ENCODE assay signal across 15 mouse cellular contexts in the genomic region with DNA sequence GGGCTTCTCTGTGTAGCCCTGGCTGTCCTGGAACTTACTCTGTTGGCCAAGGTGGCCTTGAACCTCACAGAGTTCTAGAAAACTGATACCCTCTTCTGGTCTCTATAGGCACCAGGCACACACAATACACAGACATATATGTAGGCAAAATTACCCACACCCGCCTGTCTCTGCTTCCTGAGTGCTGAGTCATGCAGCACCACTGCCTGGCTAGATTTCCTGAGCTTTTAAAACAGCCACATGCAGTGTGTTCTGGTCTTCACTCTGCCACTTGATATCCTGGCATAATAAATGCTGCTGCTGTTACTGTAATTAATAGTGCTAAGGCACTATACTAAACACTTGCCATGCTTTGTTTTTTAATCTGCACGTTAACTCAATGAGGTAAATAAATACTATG. TPM values are rescaled to one million over a fixed set of nuclear protein-coding genes. Genes with fewer than 3 reads are reported as not detected.
A peak's percentile ranks its signal among the peaks of the same experiment; 100 is the strongest.
DNase-seq lines count a peak whose midpoint lies in the region; ATAC-seq and TF ChIP-seq lines count a peak whose summit lies in the region.
"Had no signal": no experiment of that assay in that cellular context is flagged by ENCODE, and none has a peak within 500 bp of the region (broad histone marks: within the 10 kb centered on the region; RNA-seq: fewer than 3 reads in every experiment).

No protein-coding gene starts in this region.

- DNase-seq in lung, embryonic 14.5 days: peak; percentile 32
- no peak for DNase-seq in lung, postnatal 25 days (ENCODE audit: low spot score)
- DNase-seq in c-Kit-negative CD71-positive TER-119-positive erythroid progenitor cells, embryonic 14.5 days (ENCODE audit: low read depth, low spot score): peak; percentile 52
- DNase-seq in thymus, postnatal 4 days: peak; percentile 26
- DNase-seq in frontal cortex, postnatal 14 days (ENCODE audit: low spot score in 2 of 2): no peak
- DNase-seq in frontal cortex, adult 2 months (ENCODE audit: extremely low spot score in 1 of 2, low spot score in 1 of 2): no peak
- DNase-seq in ovary, postnatal 14 days (ENCODE audit: low spot score): no peak
- DNase-seq: adrenal gland, postnatal 25 days; cerebellum, adult 9-11 months; lung, postnatal 4 days had no signal

- H3K27me3 ChIP-seq in lung, embryonic 14.5 days (ENCODE audit: insufficient read depth, low read length): no peaks in the 10 kb centered on the region
- H3K27me3 ChIP-seq in liver, embryonic 15.5 days: no peaks in the 10 kb centered on the region
- H3K27me3 ChIP-seq: heart, embryonic 15.5 days; Patski had no signal

- H3K4me2 ChIP-seq in lung, embryonic 14.5 days: no peak overlapping the region
- no peak overlapping the region for H3K4me2 ChIP-seq in liver, embryonic 15.5 days
- H3K4me2 ChIP-seq: heart, embryonic 15.5 days had no signal

- no peaks in the 10 kb centered on the region for H3K36me3 ChIP-seq in lung, embryonic 14.5 days (ENCODE audit: insufficient read depth)
- no peaks in the 10 kb centered on the region for H3K36me3 ChIP-seq in liver, embryonic 15.5 days (replicated peaks)
- H3K36me3 ChIP-seq: heart, embryonic 15.5 days had no signal

- no peaks in the 10 kb centered on the region for H3K9me3 ChIP-seq in lung, embryonic 14.5 days (ENCODE audit: low read depth, low read length)
- H3K9me3 ChIP-seq in liver, embryonic 15.5 days (replicated peaks): no peaks in the 10 kb centered on the region
- H3K9me3 ChIP-seq: heart, embryonic 15.5 days had no signal

- ATAC-seq in lung, embryonic 14.5 days (ENCODE audit: insufficient read depth): no peak
- ATAC-seq in liver, embryonic 15.5 days (ENCODE audit: insufficient read depth): no peak
- ATAC-seq: hindbrain, embryonic 16.5 days; Patski had no signal

- H3K27ac ChIP-seq in lung, embryonic 14.5 days (ENCODE audit: low read depth): no peak overlapping the region
- peak overlapping the region; percentile 61; the same call in 1 of the 2 replicates for H3K27ac ChIP-seq in liver, embryonic 15.5 days (replicated peaks)
- H3K27ac ChIP-seq: heart, embryonic 15.5 days; layer of hippocampus, adult 2 months had no signal

- no peak for TF ChIP-seq CTCF in lung, embryonic 14.5 days (IDR thresholded peaks at IDR 0.05; ENCODE audit: low read depth)

- peaks cover 16% of the 10 kb centered on the region for H3K4me1 ChIP-seq in lung, embryonic 14.5 days (ENCODE audit: insufficient read depth)
- H3K4me1 ChIP-seq in liver, embryonic 15.5 days (replicated peaks): peaks cover 59% of the 10 kb centered on the region

- H3K9ac ChIP-seq in lung, embryonic 14.5 days: no peak overlapping the region
- H3K9ac ChIP-seq in liver, embryonic 15.5 days: no peak overlapping the region
- H3K9ac ChIP-seq: heart, embryonic 15.5 days had no signal

- 42% methylated on average over 2 of the region's 2 CpGs for WGBS in lung, embryonic 14.5 days
- WGBS in liver, embryonic 15.5 days (ENCODE audit: insufficient replicate concordance): 23% methylated on average over 2 of the region's 2 CpGs

- H3K4me3 ChIP-seq in lung, embryonic 14.5 days (ENCODE audit: low read depth, low read length): no peak overlapping the region
- no peak overlapping the region for H3K4me3 ChIP-seq in liver, embryonic 15.5 days (replicated peaks)
- H3K4me3 ChIP-seq: heart, embryonic 15.5 days; layer of hippocampus, adult 2 months had no signal

RNA-seq across cellular contexts. Expression of a gene that starts 31.7 kb away (rescaled TPM):
- 109 TPM in 2 replicates for polyA plus RNA-seq in lung, embryonic 14.5 days (2014; fragmentation: Nextera tagmentation; extraction: Ambion mirVana)
- 30.1 and 33.6 TPM in 2 replicates for polyA plus RNA-seq in liver, embryonic 15.5 days (2015; fragmentation: Nextera tagmentation; extraction: Ambion mirVana)
- 65.6 and 68.8 TPM in 2 replicates for polyA plus RNA-seq in frontal cortex, adult 2 months (2012; rRNA removed)

RNA-seq across cellular contexts. Expression of a gene that starts 31.9 kb away (rescaled TPM):
- 7.7 and 8.3 TPM in 2 replicates for polyA plus RNA-seq in lung, embryonic 14.5 days (2014; fragmentation: Nextera tagmentation; extraction: Ambion mirVana)
- 1.6 and 1.7 TPM in 2 replicates for polyA plus RNA-seq in liver, embryonic 15.5 days (2015; fragmentation: Nextera tagmentation; extraction: Ambion mirVana)
- 12.3 and 12.8 TPM in 2 replicates for polyA plus RNA-seq in frontal cortex, adult 2 months (2012; rRNA removed)

RNA-seq across cellular contexts. Expression of a gene that starts 52.9 kb away (rescaled TPM):
- 2.2 and 2.6 TPM in 2 replicates for polyA plus RNA-seq in lung, embryonic 14.5 days (2014; fragmentation: Nextera tagmentation; extraction: Ambion mirVana)
- polyA plus RNA-seq in liver, embryonic 15.5 days (2015; fragmentation: Nextera tagmentation; extraction: Ambion mirVana): 22.9 and 31.8 TPM in 2 replicates
- 14.1 and 14.4 TPM in 2 replicates for polyA plus RNA-seq in frontal cortex, adult 2 months (2012; rRNA removed)

RNA-seq across cellular contexts. Expression of a gene that starts 59.4 kb away (rescaled TPM):
- 0.30 and 0.43 TPM in 2 replicates for polyA plus RNA-seq in lung, embryonic 14.5 days (2014; fragmentation: Nextera tagmentation; extraction: Ambion mirVana)
- polyA plus RNA-seq in liver, embryonic 15.5 days (2015; fragmentation: Nextera tagmentation; extraction: Ambion mirVana): 0.08 and 0.15 TPM in 2 replicates
- 0.27 and 0.28 TPM in 2 replicates for polyA plus RNA-seq in frontal cortex, adult 2 months (2012; rRNA removed)

RNA-seq across cellular contexts. Expression of a gene that starts 59.9 kb away (rescaled TPM):
- polyA plus RNA-seq in lung, embryonic 14.5 days (2014; fragmentation: Nextera tagmentation; extraction: Ambion mirVana): 151 and 161 TPM in 2 replicates
- 68.8 and 69.0 TPM in 2 replicates for polyA plus RNA-seq in liver, embryonic 15.5 days (2015; fragmentation: Nextera tagmentation; extraction: Ambion mirVana)
- polyA plus RNA-seq in frontal cortex, adult 2 months (2012; rRNA removed): 186 and 205 TPM in 2 replicates

Comparison
In these comparisons a context has a peak if more than half of its experiments do, and no peak if none do; other contexts are left out.
1. DNase-seq: peak in lung, embryonic 14.5 days (single experiment), c-Kit-negative CD71-positive TER-119-positive erythroid progenitor cells, embryonic 14.5 days (single experiment) and thymus, postnatal 4 days (single experiment); none in lung, postnatal 25 days (single experiment), frontal cortex, postnatal 14 days (0 of 2), frontal cortex, adult 2 months (0 of 2) and ovary, postnatal 14 days (single experiment).